Mouse (Mus musculus) lung, adult 2 months (tissue): ENCODE results near the gene Col4a3bp.

Experiments used
- CTCF ChIP-seq: fragments of 200-500 bp; IDR thresholded peaks from 2 replicates; pipeline ENCODE4 v1.5.1; 2011; ENCODE audit warnings: mild to moderate bottlenecking, low read length, control low read depth; ENCODE audit not compliant: insufficient read depth
- POLR2A ChIP-seq: fragments of 200-500 bp; IDR thresholded peaks from 2 replicates; pipeline ENCODE4 v1.6.1; 2011; ENCODE audit warnings: low read depth, mild to moderate bottlenecking, control low read depth, low read length, borderline replicate concordance; ENCODE audit errors: extremely low read depth

- TF ChIP-seq CTCF = no peak
- no peak for TF ChIP-seq POLR2A
Observed at GRCm38 (mm10) chr13:96658936-96659335, 116.5 kb downstream of the Col4a3bp start.
